Mouse (Mus musculus): Measurements from ENCODE around the gene Cct5. TPM values are rescaled to one million over a fixed set of nuclear protein-coding genes. Genes with fewer than 3 reads are reported as not detected.

The Cct5 gene
- polyA plus RNA-seq, 1 experiment: 152 TPM

- TF ChIP-seq CTCF (IDR thresholded peaks at IDR 0.05; ENCODE audit: control insufficient read depth, insufficient read depth, low read length) (no peak), POLR2A (IDR thresholded peaks at IDR 0.05; ENCODE audit: borderline replicate concordance, control insufficient read depth, low read depth, low read length) (no peak)
- WGBS: 63% methylated on average over 1 of the region's 1 CpGs
- no peak overlapping the region for H3K4me3 ChIP-seq (replicated peaks; ENCODE audit: control insufficient read depth, low read depth, low read length)
- H3K4me1 ChIP-seq (ENCODE audit: control insufficient read depth, insufficient read depth, low read length): no peaks in the 10 kb centered on the region; the same call in 1 of the 2 replicates
- no peak overlapping the region for H3K27ac ChIP-seq (ENCODE audit: control insufficient read depth, insufficient read depth, low read depth, low read length, poor library complexity)
These were observed 35.8 kb downstream of the Cct5 start for GRCm38 (mm10) chr15:31565786-31566185.

- H3K27ac ChIP-seq (ENCODE audit: control insufficient read depth, insufficient read depth, low read depth, low read length, poor library complexity): no peak within 1 kb of the TSS
- H3K4me3 ChIP-seq (replicated peaks; ENCODE audit: control insufficient read depth, low read depth, low read length): no peak within 1 kb of the TSS
- no peak for TF ChIP-seq POLR2A (IDR thresholded peaks at IDR 0.05; ENCODE audit: borderline replicate concordance, control insufficient read depth, low read depth, low read length)
- no peak for TF ChIP-seq CTCF (IDR thresholded peaks at IDR 0.05; ENCODE audit: control insufficient read depth, insufficient read depth, low read length)
- no peaks in the 10 kb centered on the region; the same call in 1 of the 2 replicates for H3K4me1 ChIP-seq (ENCODE audit: control insufficient read depth, insufficient read depth, low read length)
- WGBS: 80% methylated on average over 5 of the region's 5 CpGs
These were observed 36.4 kb downstream of the Cct5 start, which contains the start of gene Cmbl for GRCm38 (mm10) chr15:31565184-31565583. TSS of gene Cmbl (plus strand) at chr15:31565389.

- Histone ChIP-seq H3K4me1 (ENCODE audit: control insufficient read depth, insufficient read depth, low read length) (no peaks in the 10 kb centered on the region; the same call in 1 of the 2 replicates), H3K27ac (ENCODE audit: control insufficient read depth, insufficient read depth, low read depth, low read length, poor library complexity) (0 out of 2 replicates have a peak overlapping the region, but pooled peaks have one; percentile 10), H3K4me3 (replicated peaks; ENCODE audit: control insufficient read depth, low read depth, low read length) (no peak overlapping the region)
- WGBS: 46% methylated on average over 19 of the region's 19 CpGs
- TF ChIP-seq POLR2A (IDR thresholded peaks at IDR 0.05; ENCODE audit: borderline replicate concordance, control insufficient read depth, low read depth, low read length) (no peak; the same call in 1 of the 2 replicates), CTCF (IDR thresholded peaks at IDR 0.05; ENCODE audit: control insufficient read depth, insufficient read depth, low read length) (no peak)
These were observed 37.7 kb downstream of the Cct5 start for GRCm38 (mm10) chr15:31563577-31564546.

- TF ChIP-seq POLR2A (IDR thresholded peaks at IDR 0.05; ENCODE audit: borderline replicate concordance, control insufficient read depth, low read depth, low read length): no peak
- no peak for TF ChIP-seq CTCF (IDR thresholded peaks at IDR 0.05; ENCODE audit: control insufficient read depth, insufficient read depth, low read length)
- H3K4me1 ChIP-seq (ENCODE audit: control insufficient read depth, insufficient read depth, low read length): no peaks in the 10 kb centered on the region; the same call in 1 of the 2 replicates
- H3K27ac ChIP-seq (ENCODE audit: control insufficient read depth, insufficient read depth, low read depth, low read length, poor library complexity): no peak overlapping the region
- WGBS: 67% methylated on average over 8 of the region's 8 CpGs
- H3K4me3 ChIP-seq (replicated peaks; ENCODE audit: control insufficient read depth, low read depth, low read length): no peak overlapping the region
These were observed 38.8 kb downstream of the Cct5 start for GRCm38 (mm10) chr15:31562847-31563246.

- H3K4me3 ChIP-seq (replicated peaks; ENCODE audit: control insufficient read depth, low read depth, low read length): no peak overlapping the region
- 92% methylated on average over 4 of the region's 4 CpGs for WGBS
- H3K27ac ChIP-seq (ENCODE audit: control insufficient read depth, insufficient read depth, low read depth, low read length, poor library complexity): no peak overlapping the region
- no peaks in the 10 kb centered on the region; the same call in 1 of the 2 replicates for H3K4me1 ChIP-seq (ENCODE audit: control insufficient read depth, insufficient read depth, low read length)
- TF ChIP-seq CTCF (IDR thresholded peaks at IDR 0.05; ENCODE audit: control insufficient read depth, insufficient read depth, low read length) (no peak), POLR2A (IDR thresholded peaks at IDR 0.05; ENCODE audit: borderline replicate concordance, control insufficient read depth, low read depth, low read length) (no peak)
These were observed 39.6 kb downstream of the Cct5 start for GRCm38 (mm10) chr15:31561976-31562375.

GRCm38 (mm10) chr15:31561390-31561789, 40.2 kb downstream of the Cct5 start:
- WGBS: 88% methylated on average over 6 of the region's 6 CpGs
- H3K4me1 ChIP-seq (ENCODE audit: control insufficient read depth, insufficient read depth, low read length): no peaks in the 10 kb centered on the region; the same call in 1 of the 2 replicates
- no peak overlapping the region for H3K27ac ChIP-seq (ENCODE audit: control insufficient read depth, insufficient read depth, low read depth, low read length, poor library complexity)
- no peak overlapping the region for H3K4me3 ChIP-seq (replicated peaks; ENCODE audit: control insufficient read depth, low read depth, low read length)
- TF ChIP-seq POLR2A (IDR thresholded peaks at IDR 0.05; ENCODE audit: borderline replicate concordance, control insufficient read depth, low read depth, low read length) (no peak), CTCF (IDR thresholded peaks at IDR 0.05; ENCODE audit: control insufficient read depth, insufficient read depth, low read length) (no peak)

GRCm38 (mm10) chr15:31554855-31555254, 46.7 kb downstream of the Cct5 start:
- Histone ChIP-seq H3K27ac (ENCODE audit: control insufficient read depth, insufficient read depth, low read depth, low read length, poor library complexity) (no peak overlapping the region), H3K4me1 (ENCODE audit: control insufficient read depth, insufficient read depth, low read length) (no peaks in the 10 kb centered on the region; the same call in 1 of the 2 replicates), H3K4me3 (replicated peaks; ENCODE audit: control insufficient read depth, low read depth, low read length) (no peak overlapping the region)
- WGBS: 20% methylated on average over 2 of the region's 2 CpGs
- no peak for TF ChIP-seq CTCF (IDR thresholded peaks at IDR 0.05; ENCODE audit: control insufficient read depth, insufficient read depth, low read length)
- TF ChIP-seq POLR2A (IDR thresholded peaks at IDR 0.05; ENCODE audit: borderline replicate concordance, control insufficient read depth, low read depth, low read length): no peak

GRCm38 (mm10) chr15:31550381-31550780, 51.2 kb downstream of the Cct5 start:
- Histone ChIP-seq H3K4me3 (replicated peaks; ENCODE audit: control insufficient read depth, low read depth, low read length) (no peak overlapping the region), H3K4me1 (ENCODE audit: control insufficient read depth, insufficient read depth, low read length) (no peaks in the 10 kb centered on the region; the same call in 1 of the 2 replicates), H3K27ac (ENCODE audit: control insufficient read depth, insufficient read depth, low read depth, low read length, poor library complexity) (no peak overlapping the region)
- TF ChIP-seq POLR2A (IDR thresholded peaks at IDR 0.05; ENCODE audit: borderline replicate concordance, control insufficient read depth, low read depth, low read length): no peak
- no peak for TF ChIP-seq CTCF (IDR thresholded peaks at IDR 0.05; ENCODE audit: control insufficient read depth, insufficient read depth, low read length)
- 78% methylated on average over 4 of the region's 4 CpGs for WGBS
